Mouse (Mus musculus) embryonic facial prominence, embryonic 10.5 days (tissue): Measurements from ENCODE around the gene Dusp13. TPM values are rescaled to one million over a fixed set of nuclear protein-coding genes. Genes with fewer than 3 reads are reported as not detected.

Experiments used
- DNase-seq: peaks from one replicate; pipeline ENCODE4 v3.0.0-alpha.2; 2017; ENCODE audit warnings: low spot score
- H3K27ac ChIP-seq: fragments of 300-500 bp; sonication (generic); replicated peaks from 2 replicates; pipeline ENCODE4 v1.5.1; 2016; ENCODE audit warnings: mild to moderate bottlenecking
- H3K27me3 ChIP-seq: fragments of 300-500 bp; sonication (generic); replicated peaks from 2 replicates; pipeline ENCODE4 v1.6.1; 2016; ENCODE audit warnings: low read depth, mild to moderate bottlenecking; ENCODE audit not compliant: poor library complexity, severe bottlenecking
- H3K36me3 ChIP-seq: fragments of 300-500 bp; sonication (generic); replicated peaks from 2 replicates; pipeline ENCODE4 v1.6.1; 2016; ENCODE audit warnings: mild to moderate bottlenecking, moderate library complexity
- H3K4me1 ChIP-seq: fragments of 300-500 bp; sonication (generic); 2 replicates; pipeline ENCODE4 v1.6.1; 2016
- H3K4me3 ChIP-seq: fragments of 300-500 bp; sonication (generic); 2 replicates; pipeline ENCODE4 v1.5.1; 2016; ENCODE audit warnings: mild to moderate bottlenecking, moderate library complexity
- H3K9me3 ChIP-seq: fragments of 300-500 bp; sonication (generic); 2 replicates; pipeline ENCODE4 v1.6.1; 2016; ENCODE audit warnings: mild to moderate bottlenecking
- WGBS: fragments of 180-500 bp; shearing (Covaris S2); methylation state at CpG from one replicate; pipeline ENCODE4 v1.1.7; 2016; 5-methylcytosine and 5-hydroxymethylcytosine counted together
- polyA plus RNA-seq: library from polyadenylated mRNA; unstranded; fragments of >200 nt; fragmentation: Nextera tagmentation; extraction: Ambion mirVana; gene quantifications from 2 replicates; pipeline ENCODE4 v1.2.1, GENCODE M21; 2016

The Dusp13 gene
- polyA plus RNA-seq, 1 experiment from 2014 or later, result not detected

DNA sequence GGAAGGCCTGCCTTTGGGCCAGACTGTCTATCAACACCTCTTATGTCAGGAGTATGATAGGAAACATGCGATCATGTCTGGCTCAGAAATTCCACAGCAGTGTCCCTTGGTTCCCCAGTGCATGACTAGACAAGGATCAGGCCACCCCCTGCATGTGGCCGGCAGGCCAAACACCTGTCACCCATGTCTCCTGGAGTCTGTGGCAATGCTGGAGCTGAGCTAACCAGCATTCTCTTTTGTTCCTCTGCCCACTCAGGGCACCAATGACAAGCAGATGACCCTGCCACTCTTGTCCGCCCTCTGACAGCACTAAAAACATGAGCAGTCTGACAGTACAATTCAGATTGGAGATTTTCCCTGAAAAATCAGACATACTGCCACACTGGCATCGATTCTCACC is 67.1 kb downstream of the Dusp13 start:
- Histone ChIP-seq H3K36me3 (no peaks in the 10 kb centered on the region), H3K27me3 (peaks cover 27% of the 10 kb centered on the region), H3K27ac (peak overlapping the region; percentile 19; the same call in 1 of the 2 replicates), H3K9me3 (no peaks in the 10 kb centered on the region), H3K4me1 (peaks cover 76% of the 10 kb centered on the region), H3K4me3 (no peak overlapping the region)
- 78% methylated on average over 4 of the region's 4 CpGs for WGBS
- DNase-seq, result no peak

Other genes starting within 250 kb of the Dusp13 start
- not detected in 2 replicates for gene Dupd1, start 36.6 kb downstream of the Dusp13 start, polyA plus RNA-seq
- 9.5 and 10.4 TPM in 2 replicates for gene Samd8, start 650 bp downstream of the Dusp13 start, polyA plus RNA-seq
- 286 TPM in 2 replicates for gene Vdac2, start 74.1 kb upstream of the Dusp13 start, polyA plus RNA-seq
- 17.4 and 18.3 TPM in 2 replicates for gene Comtd1, start 97.8 kb upstream of the Dusp13 start, polyA plus RNA-seq
- 9.7 and 12.5 TPM in 2 replicates for gene Zfp503, start 238.4 kb upstream of the Dusp13 start, polyA plus RNA-seq